Mouse (Mus musculus) intestine, postnatal 0 days (tissue): ENCODE data around the gene Vegfc. TPM values are rescaled to one million over a fixed set of nuclear protein-coding genes. Genes with fewer than 3 reads are reported as not detected.

Experiments
- ATAC-seq: fragments of 200-750 bp; cut with Nextera tagmentation; 2 replicates; pipeline ENCODE4 v1.8.0; 2017; ENCODE audit warnings: mild to moderate bottlenecking, moderate TSS enrichment, moderate library complexity
- H3K27ac ChIP-seq: fragments of 300-500 bp; sonication (generic); 2 replicates; pipeline ENCODE4 v1.5.1; 2014; ENCODE audit warnings: mild to moderate bottlenecking, low read depth, low read length, moderate library complexity
- H3K27me3 ChIP-seq: fragments of 300-500 bp; sonication (generic); replicated peaks from 2 replicates; pipeline ENCODE4 v1.6.1; 2014; ENCODE audit warnings: low read length, mixed read lengths; ENCODE audit not compliant: control insufficient read depth, insufficient read depth
- H3K36me3 ChIP-seq: fragments of 300-500 bp; sonication (generic); 2 replicates; pipeline ENCODE4 v1.6.1; 2014; ENCODE audit warnings: mild to moderate bottlenecking, moderate library complexity; ENCODE audit not compliant: control insufficient read depth, insufficient read depth
- H3K4me1 ChIP-seq: fragments of 300-500 bp; sonication (generic); replicated peaks from 2 replicates; pipeline ENCODE4 v1.6.1; 2014; ENCODE audit warnings: antibody characterized with exemption, low read length, mixed read lengths; ENCODE audit not compliant: control insufficient read depth, insufficient read depth
- H3K4me2 ChIP-seq: fragments of 300-500 bp; sonication (generic); replicated peaks from 2 replicates; pipeline ENCODE4 v1.6.1; 2014; ENCODE audit warnings: low read depth, mild to moderate bottlenecking, moderate library complexity
- H3K4me3 ChIP-seq: fragments of 300-500 bp; sonication (generic); 2 replicates; pipeline ENCODE4 v1.5.1; 2014; ENCODE audit warnings: low read depth, low read length
- H3K9ac ChIP-seq: fragments of 300-500 bp; sonication (generic); 2 replicates; pipeline ENCODE4 v1.6.1; 2014; ENCODE audit warnings: mild to moderate bottlenecking, low read depth, low read length
- H3K9me3 ChIP-seq: fragments of 300-500 bp; sonication (generic); 2 replicates; pipeline ENCODE4 v1.6.1; 2016; ENCODE audit warnings: mixed run types; ENCODE audit not compliant: control insufficient read depth
- CTCF ChIP-seq: sonication (generic); IDR thresholded peaks from 2 replicates; pipeline ENCODE4 v1.5.1; 2016; ENCODE audit warnings: low read depth, mild to moderate bottlenecking, control low read depth, antibody characterized with exemption, moderate library complexity
- WGBS: fragments of 180-500 bp; shearing (Covaris S2); extraction: QIAGEN DNeasy Blood & Tissue Kit; methylation state at CpG from one replicate; pipeline ENCODE4 v1.1.7; 2014; 5-methylcytosine and 5-hydroxymethylcytosine counted together
- polyA plus RNA-seq: library from polyadenylated mRNA; unstranded; fragments of >200 nt; fragmentation: Nextera tagmentation; extraction: Ambion mirVana; gene quantifications from 2 replicates; pipeline ENCODE4 v1.2.1, GENCODE M21; 2015

Gene Vegfc
- polyA plus RNA-seq: 9.1 and 9.2 TPM in 2 replicates

- no peaks in the 10 kb centered on the region for H3K27me3 ChIP-seq
Measured at GRCm38 (mm10) chr8:54077271-54078120, at the start of gene Vegfc. Gene Vegfc (plus strand): TSS chr8:54077606.

GRCm38 (mm10) chr8:54034584-54034983 is 42.8 kb upstream of the Vegfc start:
- TF ChIP-seq CTCF: no peak
- no peaks in the 10 kb centered on the region for H3K36me3 ChIP-seq
- no peak overlapping the region for H3K27ac ChIP-seq
- no peak overlapping the region for H3K4me3 ChIP-seq
- no peak overlapping the region for H3K4me2 ChIP-seq
- ATAC-seq: no peak
- no peaks in the 10 kb centered on the region for H3K9me3 ChIP-seq
- WGBS: 86% methylated on average over 1 of the region's 1 CpGs
- H3K4me1 ChIP-seq: no peaks in the 10 kb centered on the region
- H3K9ac ChIP-seq: no peak overlapping the region
- H3K27me3 ChIP-seq: no peaks in the 10 kb centered on the region

More at GRCm38 (mm10) chr8:54077271-54078120, at the start of gene Vegfc:
- Histone ChIP-seq H3K36me3 (no peaks in the 10 kb centered on the region), H3K9me3 (no peaks in the 10 kb centered on the region), H3K4me1 (no peaks in the 10 kb centered on the region), H3K4me2 (peak within 1 kb of the TSS; percentile 86), H3K27ac (peak within 1 kb of the TSS; percentile 95), H3K9ac (peak within 1 kb of the TSS; percentile 90), H3K4me3 (peak within 1 kb of the TSS; percentile 91)
- ATAC-seq: peak; percentile 86
- 0 out of 2 replicates have a peak, but pooled peaks have one; percentile 2 for TF ChIP-seq CTCF
- WGBS: under 1% methylated on average over 60 of the region's 79 CpGs

GRCm38 (mm10) chr8:54042601-54043000 is 34.8 kb upstream of the Vegfc start:
- H3K4me1 ChIP-seq: no peaks in the 10 kb centered on the region
- no peak overlapping the region for H3K4me3 ChIP-seq
- no peak for TF ChIP-seq CTCF
- WGBS: 35% methylated on average over 1 of the region's 1 CpGs
- H3K27ac ChIP-seq: no peak overlapping the region
- no peak for ATAC-seq
- no peaks in the 10 kb centered on the region for H3K27me3 ChIP-seq
- H3K4me2 ChIP-seq: no peak overlapping the region
- H3K36me3 ChIP-seq: no peaks in the 10 kb centered on the region
- H3K9ac ChIP-seq: no peak overlapping the region
- H3K9me3 ChIP-seq: no peaks in the 10 kb centered on the region

GRCm38 (mm10) chr8:54043468-54043867 is 33.9 kb upstream of the Vegfc start:
- H3K9me3 ChIP-seq: no peaks in the 10 kb centered on the region
- WGBS: 79% methylated on average over 1 of the region's 1 CpGs
- no peaks in the 10 kb centered on the region for H3K4me1 ChIP-seq
- H3K9ac ChIP-seq: no peak overlapping the region
- peak; percentile 74 for TF ChIP-seq CTCF
- H3K27ac ChIP-seq: no peak overlapping the region
- no peak overlapping the region for H3K4me2 ChIP-seq
- ATAC-seq: no peak
- no peak overlapping the region for H3K4me3 ChIP-seq
- H3K36me3 ChIP-seq: no peaks in the 10 kb centered on the region
- H3K27me3 ChIP-seq: no peaks in the 10 kb centered on the region

- no peaks in the 10 kb centered on the region for H3K27me3 ChIP-seq
- no peaks in the 10 kb centered on the region for H3K36me3 ChIP-seq
- ATAC-seq: no peak
- 53% methylated on average over 1 of the region's 1 CpGs for WGBS
- H3K27ac ChIP-seq: no peak overlapping the region
- H3K4me3 ChIP-seq: no peak overlapping the region
- no peak overlapping the region for H3K4me2 ChIP-seq
- H3K9ac ChIP-seq: no peak overlapping the region
- H3K4me1 ChIP-seq: no peaks in the 10 kb centered on the region
- H3K9me3 ChIP-seq: no peaks in the 10 kb centered on the region
- TF ChIP-seq CTCF: no peak
Measured at GRCm38 (mm10) chr8:54053210-54053609, 24.2 kb upstream of the Vegfc start.

GRCm38 (mm10) chr8:54065492-54065891 is 11.9 kb upstream of the Vegfc start:
- H3K27ac ChIP-seq: no peak overlapping the region

More at GRCm38 (mm10) chr8:54065492-54065891, 11.9 kb upstream of the Vegfc start:
- Histone ChIP-seq H3K4me2 (no peak overlapping the region), H3K9ac (no peak overlapping the region), H3K9me3 (no peaks in the 10 kb centered on the region), H3K4me3 (no peak overlapping the region), H3K4me1 (no peaks in the 10 kb centered on the region), H3K36me3 (no peaks in the 10 kb centered on the region), H3K27me3 (no peaks in the 10 kb centered on the region)
- no peak for ATAC-seq
- WGBS: 37% methylated on average over 4 of the region's 4 CpGs
- no peak for TF ChIP-seq CTCF
